10 mouse cellular contexts compared by ENCODE assay signal in the genomic region with DNA sequence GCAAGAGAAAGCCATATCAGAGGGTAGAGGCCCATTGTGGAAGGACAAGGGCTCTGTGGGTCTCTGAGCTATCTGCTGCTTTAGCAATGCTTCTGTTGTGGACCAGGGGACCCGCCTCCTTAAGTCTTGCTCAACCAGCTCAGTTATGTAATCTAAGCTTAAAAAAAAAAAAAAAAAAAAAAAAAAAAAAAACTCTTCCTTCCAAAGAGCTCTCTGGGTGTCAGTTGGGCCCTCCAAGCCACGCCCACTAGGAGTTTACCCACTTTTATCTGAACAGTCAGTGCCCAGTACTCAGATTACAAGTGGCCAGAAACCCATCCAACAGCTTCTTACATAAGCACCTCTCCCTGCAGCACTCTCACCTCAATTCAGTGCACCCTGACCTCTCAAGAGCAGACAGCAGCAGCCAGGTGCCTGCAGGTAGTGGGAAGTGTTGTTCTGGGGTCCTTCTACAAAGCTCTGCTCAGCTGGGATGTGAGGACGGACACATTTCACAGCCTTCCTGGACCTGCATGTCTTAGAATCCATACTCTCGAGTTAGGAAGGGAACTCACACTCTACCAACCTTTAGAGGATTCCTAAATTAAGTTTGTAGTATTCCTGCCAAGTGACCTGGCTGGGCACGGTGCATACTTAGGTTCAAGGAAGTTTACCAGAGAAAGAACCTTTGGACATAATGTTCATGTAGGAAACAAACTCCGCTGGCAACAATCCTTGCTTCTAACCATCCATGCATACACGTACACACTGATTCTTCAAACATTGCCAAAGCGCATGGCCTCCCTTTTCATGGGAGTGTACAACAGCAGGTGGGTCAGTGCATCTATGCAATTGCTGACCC. TPM values are rescaled to one million over a fixed set of nuclear protein-coding genes. Genes with fewer than 3 reads are reported as not detected.
DNase-seq lines count a peak whose midpoint lies in the region; ATAC-seq and TF ChIP-seq lines count a peak whose summit lies in the region.
"Had no signal": no experiment of that assay in that cellular context is flagged by ENCODE, and none has a peak within 500 bp of the region (broad histone marks: within the 10 kb centered on the region; RNA-seq: fewer than 3 reads in every experiment).

A gene (minus strand): TSS at position 154 of the 841 bp plus-strand sequence.

- peak; percentile 68 for TF ChIP-seq POLR2A in heart, adult 2 months (IDR thresholded peaks at IDR 0.05; ENCODE audit: insufficient read depth, low read depth, low read length)

- peak within 1 kb of the TSS; percentile 80 for H3K9ac ChIP-seq in heart, adult 2 months (ENCODE audit: low read depth, low read length)
- H3K9ac ChIP-seq in midbrain, embryonic 13.5 days (replicated peaks): no peak within 1 kb of the TSS
- no peak within 1 kb of the TSS for H3K9ac ChIP-seq in forebrain, embryonic 11.5 days (ENCODE audit: low read length)

- peaks cover 3% of the 10 kb centered on the region for H3K36me3 ChIP-seq in heart, adult 2 months (ENCODE audit: control insufficient read depth, insufficient read depth, low read length)
- H3K36me3 ChIP-seq in midbrain, embryonic 13.5 days: no peaks in the 10 kb centered on the region
- no peaks in the 10 kb centered on the region for H3K36me3 ChIP-seq in forebrain, embryonic 11.5 days (ENCODE audit: control insufficient read depth, insufficient read depth, low read length)

- H3K9me3 ChIP-seq in midbrain, embryonic 13.5 days: no peaks in the 10 kb centered on the region
- H3K9me3 ChIP-seq in forebrain, embryonic 11.5 days (ENCODE audit: control insufficient read depth, low read length): no peaks in the 10 kb centered on the region

- H3K4me3 ChIP-seq in heart, adult 2 months: peak within 1 kb of the TSS; percentile 35
- H3K4me3 ChIP-seq in midbrain, embryonic 13.5 days (replicated peaks): no peak within 1 kb of the TSS
- H3K4me3 ChIP-seq in forebrain, embryonic 11.5 days (ENCODE audit: low read depth, low read length): no peak within 1 kb of the TSS

- H3K27ac ChIP-seq in heart, adult 2 months: peak within 1 kb of the TSS; percentile 79
- H3K27ac ChIP-seq in midbrain, embryonic 13.5 days: no peak within 1 kb of the TSS
- no peak within 1 kb of the TSS for H3K27ac ChIP-seq in forebrain, embryonic 11.5 days (ENCODE audit: low read depth, low read length)

- intact Hi-C loops in heart, adult 2 months (cut with DNase I): loop anchor here (10.0 kb wide), 1 partner anchor 197 kb away; no protein-coding TSS in a partner anchor

- no peaks in the 10 kb centered on the region for H3K79me2 ChIP-seq in heart, adult 2 months (replicated peaks; ENCODE audit: control insufficient read depth, insufficient read depth, low read length)

- no peak for TF ChIP-seq CTCF in heart, adult 2 months (IDR thresholded peaks at IDR 0.05)

- peak; percentile 48 to 82 for DNase-seq in heart, adult 2 months
- DNase-seq in heart, postnatal 4 days: no peak
- DNase-seq in adrenal gland, postnatal 36 days: peak in 1 of 2 experiments; percentile 54
- peak; percentile 90 to 96 for DNase-seq in kidney, adult 8-10 months
- DNase-seq in lung, postnatal 4 days: peak; percentile 69 to 84
- no peak for DNase-seq in left cerebral cortex, adult 18-20 months (ENCODE audit: low spot score in 2 of 2)
- DNase-seq in forebrain, embryonic 11.5 days (ENCODE audit: low spot score): no peak

- peak; percentile 70 for TF ChIP-seq EP300 in heart, adult 2 months (IDR thresholded peaks at IDR 0.05; ENCODE audit: insufficient read depth, low read depth, low read length)

- no peak for ATAC-seq in midbrain, embryonic 13.5 days
- no peak for ATAC-seq in forebrain, embryonic 11.5 days (replicated peaks; ENCODE audit: low FRiP score)
- ATAC-seq: CD4-positive, CD25-positive, alpha-beta regulatory T cell, adult 4 months had no signal

- H3K27me3 ChIP-seq in heart, adult 2 months (ENCODE audit: control insufficient read depth, insufficient read depth, low read length): no peaks in the 10 kb centered on the region
- no peaks in the 10 kb centered on the region for H3K27me3 ChIP-seq in midbrain, embryonic 13.5 days
- no peaks in the 10 kb centered on the region for H3K27me3 ChIP-seq in forebrain, embryonic 11.5 days (ENCODE audit: control insufficient read depth, insufficient read depth, low read length)

- no peak within 1 kb of the TSS for H3K4me2 ChIP-seq in midbrain, embryonic 13.5 days (replicated peaks)
- no peak within 1 kb of the TSS for H3K4me2 ChIP-seq in forebrain, embryonic 11.5 days (ENCODE audit: low read depth, low read length, severe bottlenecking)

- 61% methylated on average over 8 of the region's 8 CpGs for WGBS in heart, adult 2 months
- WGBS in midbrain, embryonic 13.5 days: 84% methylated on average over 8 of the region's 8 CpGs
- 78% methylated on average over 8 of the region's 8 CpGs for WGBS in forebrain, embryonic 11.5 days

- peaks cover 4% of the 10 kb centered on the region for H3K4me1 ChIP-seq in heart, adult 2 months (ENCODE audit: control insufficient read depth, insufficient read depth, low read length)
- H3K4me1 ChIP-seq in midbrain, embryonic 13.5 days (replicated peaks): no peaks in the 10 kb centered on the region
- no peaks in the 10 kb centered on the region for H3K4me1 ChIP-seq in forebrain, embryonic 11.5 days (replicated peaks; ENCODE audit: control insufficient read depth, insufficient read depth, low read length)

RNA-seq across cellular contexts. Expression of the gene that starts here (rescaled TPM):
- total RNA-seq in heart, adult 2 months (2021): 100 to 1,000 TPM; 276 to 286 TPM
- 243 and 410 TPM in 2 replicates for polyA plus RNA-seq in heart, adult 2 months (2012; rRNA removed)
- total RNA-seq in heart, postnatal 4 days (2021): 1 to 10 TPM; 3.7 to 8.5 TPM
- 100 to 1,000 TPM; 219 to 245 TPM for total RNA-seq in adrenal gland, postnatal 36 days (2021)
- total RNA-seq in left cerebral cortex, adult 18-20 months (2021): under 1 TPM; 0.21 to 0.79 TPM
- polyA plus RNA-seq in midbrain, embryonic 13.5 days (2015; fragmentation: Nextera tagmentation; extraction: Ambion mirVana): 0.19 and 0.34 TPM in 2 replicates
- polyA plus RNA-seq in forebrain, embryonic 11.5 days (2014; fragmentation: Nextera tagmentation; extraction: Ambion mirVana): 0.12 and 0.19 TPM in 2 replicates
- polyA plus RNA-seq: CD4-positive, CD25-positive, alpha-beta regulatory T cell, adult 4 months; limb, embryonic 11.5 days had no signal

Comparison
In these comparisons a context has a peak if more than half of its experiments do, and no peak if none do; other contexts are left out.
1. RNA of the gene that starts here (total RNA-seq): 276 to 286 TPM in heart, adult 2 months and 219 to 245 TPM in adrenal gland, postnatal 36 days; 3.7 to 8.5 TPM in heart, postnatal 4 days and 0.21 to 0.79 TPM in left cerebral cortex, adult 18-20 months; every median in the first group is over 10 times any median in the second.
2. RNA of the gene that starts here (polyA plus RNA-seq): 243 to 410 TPM in heart, adult 2 months; 0.19 to 0.34 TPM in midbrain, embryonic 13.5 days and 0.12 to 0.19 TPM in forebrain, embryonic 11.5 days; every median in the first group is over 100 times any median in the second.
3. DNase-seq: peak in heart, adult 2 months (2 of 2), kidney, adult 8-10 months (2 of 2) and lung, postnatal 4 days (2 of 2); none in heart, postnatal 4 days (single experiment), left cerebral cortex, adult 18-20 months (0 of 2) and forebrain, embryonic 11.5 days (single experiment).